Mouse (Mus musculus): Measurements from ENCODE around the gene Dach1.

Gene Dach1

DNA sequence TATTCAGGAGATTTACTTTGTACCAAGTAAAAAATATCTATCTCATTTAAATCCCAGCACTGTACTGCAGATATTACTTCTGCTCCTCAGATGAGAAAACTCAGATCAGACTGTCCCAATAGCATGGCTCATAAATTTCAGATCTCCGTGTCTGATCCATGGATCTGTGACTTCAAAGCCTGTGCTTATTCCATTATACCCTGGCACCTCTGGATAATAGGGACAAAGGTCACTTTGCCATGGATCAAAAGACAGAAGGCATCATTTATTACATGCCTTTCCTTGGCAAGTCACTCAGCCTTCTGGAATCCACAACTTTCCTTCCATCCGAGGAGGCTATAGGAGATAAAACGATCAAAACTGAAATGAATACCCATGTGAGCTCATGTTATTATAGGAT lies 132.4 kb downstream of the Dach1 start:
- no peak for DNase-seq (ENCODE audit: extremely low spot score)

DNA sequence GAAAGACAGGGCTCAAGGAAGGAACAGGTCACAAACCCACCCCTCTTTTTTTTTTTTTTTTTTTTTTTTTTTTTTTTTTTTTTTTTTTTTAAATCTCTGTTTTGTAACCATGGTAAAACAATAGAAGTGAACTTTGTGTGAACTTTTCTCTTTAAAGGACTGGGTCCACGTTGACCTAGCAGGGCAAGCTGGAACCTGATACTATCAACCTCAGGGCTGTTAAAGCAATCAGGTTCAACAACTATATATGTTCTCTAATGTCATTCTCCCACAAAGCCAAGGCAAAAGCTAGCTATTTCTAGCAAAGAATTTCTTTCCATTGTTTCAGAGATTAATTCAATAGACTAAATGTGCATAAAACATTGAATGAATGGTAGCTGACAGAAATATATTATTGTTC lies 134.3 kb downstream of the Dach1 start:
- no peak for DNase-seq (ENCODE audit: extremely low spot score)

DNA sequence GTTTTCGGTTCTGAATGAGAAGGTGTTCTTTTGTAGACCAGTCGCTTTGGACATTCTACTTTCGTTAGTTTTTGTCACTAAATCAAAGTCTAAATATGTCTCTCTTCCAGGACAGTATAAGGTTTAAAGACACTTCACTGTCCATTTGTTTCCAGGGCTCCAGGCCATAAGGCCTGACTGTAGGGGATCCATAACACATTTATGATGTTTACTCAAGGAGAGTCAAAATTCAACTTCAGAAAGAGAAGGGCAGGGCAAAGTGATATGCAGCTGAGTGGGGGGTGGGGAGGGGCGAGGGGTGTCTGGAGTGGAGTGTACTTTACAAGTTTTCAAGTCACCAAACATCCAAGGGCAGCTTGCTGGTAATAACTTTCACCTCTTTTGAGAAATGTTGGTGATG lies 146.0 kb downstream of the Dach1 start:
- no peak for DNase-seq (ENCODE audit: extremely low spot score)

DNA sequence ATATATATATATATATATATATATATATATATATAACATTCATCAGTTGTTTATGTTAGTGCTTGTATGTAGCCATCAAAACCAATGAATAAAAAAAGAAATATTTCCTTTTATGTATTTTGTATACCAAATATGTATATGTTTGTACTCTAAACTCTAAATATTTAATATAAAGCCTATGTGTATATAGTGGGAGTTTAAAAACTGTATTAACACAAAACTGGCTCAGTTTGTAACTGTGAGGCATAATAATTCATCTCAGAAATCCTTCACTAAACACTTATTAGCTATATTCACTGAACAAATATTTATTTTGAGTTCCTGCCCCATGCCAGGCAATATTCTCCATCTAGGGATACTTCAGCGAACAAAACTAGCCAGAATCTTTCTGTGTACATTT lies 155.5 kb downstream of the Dach1 start:
- DNase-seq (ENCODE audit: extremely low spot score), result no peak

DNA sequence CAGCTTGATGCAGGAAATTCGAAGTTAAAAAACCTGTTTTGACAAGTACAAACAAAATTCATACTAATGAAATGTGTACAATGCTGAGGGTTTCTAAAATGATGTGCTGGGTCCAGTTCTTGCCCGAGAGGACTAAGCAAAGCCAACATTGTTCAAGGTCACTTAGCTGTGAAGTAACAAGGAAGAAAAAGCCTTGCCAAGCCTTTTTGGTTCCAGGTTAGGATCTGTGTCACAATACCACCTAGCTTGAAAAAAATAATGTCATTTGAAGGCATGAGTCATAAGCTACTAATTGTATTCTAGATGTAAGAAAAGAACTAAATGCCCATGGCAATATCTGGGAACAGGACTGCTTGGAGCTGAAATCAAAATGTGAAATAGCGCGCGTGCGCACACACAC lies 161.1 kb downstream of the Dach1 start:
- no peak for DNase-seq (ENCODE audit: extremely low spot score)

DNA sequence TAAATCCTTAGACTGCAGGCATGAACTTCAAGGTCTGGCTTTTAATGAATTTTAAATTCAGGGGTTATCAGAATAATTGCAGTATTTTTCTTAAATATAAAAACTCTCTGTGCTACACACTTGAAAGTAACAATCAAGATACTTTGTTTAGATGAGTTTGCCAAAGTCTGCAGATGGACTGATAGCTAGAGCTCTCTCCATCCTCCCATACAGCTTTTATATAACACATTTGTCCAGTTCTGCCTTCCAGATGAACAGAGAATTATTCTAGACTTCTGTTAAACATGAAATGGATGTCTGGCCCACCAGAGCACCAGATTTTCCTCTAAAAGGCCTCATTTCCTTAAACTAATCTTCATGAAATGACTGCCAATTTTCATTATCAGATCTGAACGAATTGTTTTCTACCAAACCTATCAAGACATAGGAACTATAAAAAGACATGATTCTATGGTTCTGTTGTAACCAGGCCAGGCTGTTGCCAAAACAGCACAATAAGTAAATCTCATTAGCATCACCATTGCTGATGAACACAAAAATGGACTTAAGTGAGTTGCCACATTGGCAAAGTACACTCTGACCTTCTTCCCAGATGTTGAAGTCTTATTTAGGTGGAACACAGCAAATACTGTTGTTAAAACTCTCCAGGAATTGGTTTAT lies 167.4 kb downstream of the Dach1 start:
- no peak for DNase-seq (ENCODE audit: extremely low spot score)

DNA sequence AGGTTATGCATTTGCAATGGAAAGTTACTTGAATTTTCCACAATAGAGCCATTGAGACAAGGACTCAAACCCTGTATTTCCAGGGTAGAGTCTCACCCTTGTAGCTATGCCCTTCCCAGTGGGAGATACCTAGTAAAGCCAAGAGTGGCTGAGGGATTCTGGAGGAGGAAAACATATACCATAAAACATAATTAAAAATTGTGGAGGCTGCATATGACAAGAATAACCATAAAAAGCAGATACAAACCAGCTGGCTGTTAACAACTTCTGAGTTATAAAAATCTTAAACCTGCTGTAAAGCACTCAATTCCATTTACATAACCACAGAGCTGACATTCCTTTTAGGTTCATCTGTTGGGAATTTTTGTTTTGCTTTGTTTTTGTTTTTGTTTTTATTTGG lies 171.0 kb downstream of the Dach1 start:
- no peak for DNase-seq (ENCODE audit: extremely low spot score)

DNA sequence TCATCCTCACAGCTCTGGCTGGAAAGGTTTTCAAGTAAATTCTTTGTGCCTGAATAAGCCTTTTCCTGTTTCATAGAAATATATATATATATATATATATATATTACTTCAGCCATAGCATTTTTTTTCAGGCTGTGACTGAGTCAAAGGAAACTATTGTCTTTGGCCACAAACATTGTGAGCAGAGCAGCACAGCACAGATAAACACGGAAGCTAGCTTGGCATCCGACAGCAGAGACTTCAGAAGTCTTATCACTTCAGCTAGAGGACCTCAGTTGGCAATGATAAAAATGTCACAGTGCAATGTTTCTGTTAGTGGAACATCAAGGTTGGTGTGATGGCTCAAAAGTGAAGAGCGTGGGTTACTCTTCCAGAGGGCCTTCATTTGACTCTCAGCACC lies 186.3 kb downstream of the Dach1 start:
- DNase-seq (ENCODE audit: extremely low spot score), result no peak

DNA sequence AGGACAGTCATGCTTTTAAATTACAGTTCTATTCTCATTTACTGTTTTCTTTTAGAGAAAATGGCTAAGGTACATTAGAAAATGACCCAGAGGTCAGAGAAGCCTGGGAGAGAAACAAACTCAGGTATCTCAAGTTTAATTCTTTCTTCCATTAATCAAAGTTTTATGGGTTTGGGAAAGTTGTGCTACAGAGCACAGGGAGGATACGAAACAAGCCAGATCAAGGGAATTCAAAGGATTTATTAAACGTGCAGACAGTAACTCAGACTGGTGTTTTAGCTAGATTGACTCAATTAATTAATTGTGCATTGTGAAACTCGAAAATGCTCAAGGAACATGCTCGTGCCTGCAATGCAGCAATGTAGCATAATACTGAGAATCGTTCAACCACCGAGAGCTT lies 186.9 kb downstream of the Dach1 start:
- no peak for DNase-seq (ENCODE audit: extremely low spot score)

DNA sequence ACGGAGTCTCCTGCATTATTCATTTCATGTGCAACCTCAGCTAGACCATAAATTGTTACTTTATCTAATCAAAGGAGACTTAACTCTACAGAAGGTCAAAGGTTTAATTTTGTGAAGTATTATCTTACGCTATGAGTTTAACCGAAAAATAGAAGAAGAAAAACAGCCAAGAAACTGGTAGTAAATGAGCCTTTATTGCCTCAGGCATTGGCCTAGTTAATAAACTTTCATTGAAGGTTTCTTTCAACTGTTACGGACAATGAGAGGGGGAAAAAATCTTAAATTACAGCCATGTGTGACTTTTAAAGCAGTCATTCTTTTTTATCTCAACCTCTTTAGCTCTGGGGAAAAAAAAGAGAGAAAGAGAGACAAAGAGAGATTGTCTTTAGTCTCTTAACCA lies 188.7 kb downstream of the Dach1 start:
- DNase-seq (ENCODE audit: extremely low spot score), result no peak

DNA sequence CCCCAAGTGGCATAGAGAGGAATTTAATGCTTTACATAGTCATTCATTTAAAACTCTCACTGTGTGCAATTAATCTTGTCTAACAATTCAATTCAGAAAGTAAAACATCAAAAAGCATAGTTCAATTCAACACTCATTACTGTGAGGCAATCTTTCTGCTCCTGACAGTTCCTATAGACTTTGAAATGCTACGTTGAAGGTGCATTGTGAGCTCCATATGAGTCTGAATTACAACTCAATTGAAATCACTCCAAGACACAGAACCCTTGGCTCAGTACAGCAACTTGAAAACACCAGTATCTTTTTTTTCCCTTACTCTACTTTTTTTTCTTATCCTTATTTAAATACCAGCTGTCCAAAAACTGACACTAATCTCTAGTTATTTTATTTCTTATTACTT lies 193.5 kb downstream of the Dach1 start:
- DNase-seq (ENCODE audit: extremely low spot score), result no peak

DNA sequence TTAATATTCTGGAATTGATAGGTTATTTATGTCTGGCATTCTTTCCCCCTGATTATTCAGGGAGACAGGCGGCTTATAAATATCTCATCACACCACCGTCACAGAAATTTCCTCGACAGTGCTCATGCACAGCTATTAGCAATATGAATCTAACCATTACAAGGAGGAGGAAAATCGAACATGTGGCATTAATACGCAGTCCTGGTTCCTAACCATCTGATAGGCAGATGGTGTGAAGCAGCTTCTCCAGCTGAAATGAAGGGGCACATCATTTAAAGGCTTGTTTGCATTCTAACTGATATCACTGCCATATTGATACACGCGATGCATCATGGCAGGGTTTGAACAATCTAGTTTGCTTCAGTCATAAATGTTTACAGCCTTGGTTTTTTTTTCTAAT lies 194.1 kb downstream of the Dach1 start:
- DNase-seq (ENCODE audit: extremely low spot score), result no peak

DNA sequence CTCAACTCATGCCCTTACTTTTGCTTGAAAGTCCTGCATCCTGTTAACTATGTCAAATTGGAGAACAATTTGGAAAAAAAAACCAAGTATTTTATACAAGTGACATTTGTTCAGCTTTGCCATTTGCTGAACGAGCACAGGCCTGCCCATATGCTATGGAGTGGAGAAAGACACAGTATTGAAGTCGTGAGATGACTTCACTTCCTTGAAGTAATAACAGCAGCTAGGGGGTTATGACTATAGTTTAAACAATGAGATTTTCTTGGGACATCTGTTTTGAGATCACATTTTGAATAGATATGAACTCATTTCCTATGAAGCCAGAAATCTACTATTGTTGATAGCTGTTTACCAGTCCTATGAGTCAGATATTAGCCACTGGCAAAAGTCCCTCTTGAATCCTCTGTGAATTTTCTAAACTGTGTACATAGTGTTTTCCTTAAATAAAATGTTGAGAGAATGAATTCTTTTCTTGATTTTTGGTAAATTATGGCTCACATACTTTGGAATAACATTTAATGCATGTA lies 205.0 kb downstream of the Dach1 start:
- DNase-seq (ENCODE audit: extremely low spot score), result no peak

DNA sequence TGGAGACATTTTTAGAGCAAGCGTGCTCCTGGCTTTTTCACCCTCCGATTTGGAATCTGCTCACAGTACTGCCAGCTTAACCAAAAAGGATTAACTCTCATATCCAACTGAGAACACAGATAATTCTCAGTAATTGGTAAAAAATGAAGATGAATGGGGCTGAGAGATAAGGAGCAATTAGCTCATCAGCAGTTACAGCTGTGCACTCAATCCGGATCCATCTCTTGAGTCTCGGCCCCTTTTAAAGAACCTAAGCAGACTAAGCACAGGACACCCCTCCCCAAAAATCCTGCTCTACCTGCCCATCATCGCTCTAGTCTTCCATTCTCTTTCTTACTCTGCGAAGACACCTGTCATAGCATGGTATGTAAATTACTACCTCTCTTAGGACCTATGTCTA lies 205.9 kb downstream of the Dach1 start:
- DNase-seq (ENCODE audit: extremely low spot score), result no peak

DNA sequence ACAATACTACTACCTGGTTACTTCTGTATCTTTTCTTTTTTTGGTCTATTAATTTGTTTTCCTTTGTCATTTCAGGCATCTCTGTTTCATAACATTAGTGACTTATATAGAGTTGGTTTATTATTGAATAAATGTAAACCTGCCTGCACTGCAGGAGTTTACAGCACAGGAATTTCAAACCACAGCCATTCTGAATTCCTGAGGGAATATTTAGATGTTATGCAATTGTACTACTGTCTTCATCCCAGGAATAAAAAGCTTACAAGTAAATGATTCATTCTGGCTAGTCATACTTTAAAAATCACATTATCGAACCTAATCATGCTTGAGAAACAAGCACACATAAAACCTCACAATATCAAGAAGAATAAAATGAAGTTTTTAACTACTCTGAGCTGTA lies 213.2 kb downstream of the Dach1 start:
- no peak for DNase-seq (ENCODE audit: extremely low spot score)

DNA sequence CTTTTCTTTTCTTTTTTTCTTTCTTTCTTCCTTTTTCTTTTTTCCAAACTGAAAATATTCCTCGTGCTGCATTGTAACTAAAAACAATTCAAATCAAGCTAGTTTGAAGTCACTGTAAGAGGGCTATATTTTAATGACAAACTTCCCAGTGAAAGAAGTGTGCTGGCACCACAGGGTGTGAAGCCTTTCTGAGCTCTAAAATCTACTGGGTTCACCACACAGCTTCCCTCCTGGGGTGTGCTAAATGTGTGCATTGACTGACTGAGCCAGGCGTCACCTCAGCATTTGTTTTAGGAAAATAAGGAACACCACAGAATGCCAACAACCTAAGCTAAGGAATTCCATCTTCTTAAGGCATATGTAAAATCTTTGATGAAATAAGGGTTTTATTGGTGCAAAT lies 224.1 kb downstream of the Dach1 start:
- no peak for DNase-seq (ENCODE audit: extremely low spot score)

DNA sequence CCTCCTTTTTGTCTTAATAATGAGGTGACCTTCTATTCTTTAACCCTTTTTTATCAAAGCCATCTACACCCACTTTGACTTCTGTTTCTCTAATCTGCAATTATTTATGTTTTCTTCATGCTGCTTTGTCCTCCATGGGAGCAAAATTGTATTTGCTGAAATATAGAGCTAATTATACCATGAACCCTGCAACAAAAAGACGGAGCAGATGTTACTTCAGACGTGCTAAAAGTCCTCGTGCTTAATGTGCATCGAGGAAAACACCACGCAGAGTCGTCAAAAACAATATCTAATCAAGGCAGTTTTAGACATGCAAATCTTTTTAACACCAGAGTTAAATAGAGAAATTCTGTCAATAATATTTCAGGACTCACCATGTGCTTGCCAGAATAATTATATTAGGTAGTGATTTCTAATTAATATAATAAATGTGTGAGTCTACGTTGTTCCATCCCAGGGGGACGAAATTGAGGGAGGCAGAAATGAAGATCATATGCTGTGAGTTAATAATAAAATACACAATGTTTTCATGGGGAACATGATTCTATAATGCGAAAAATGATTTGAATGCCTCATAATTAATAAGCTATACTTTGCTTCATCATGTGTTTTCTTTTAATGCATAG lies 224.8 kb downstream of the Dach1 start:
- no peak for DNase-seq (ENCODE audit: extremely low spot score)

DNA sequence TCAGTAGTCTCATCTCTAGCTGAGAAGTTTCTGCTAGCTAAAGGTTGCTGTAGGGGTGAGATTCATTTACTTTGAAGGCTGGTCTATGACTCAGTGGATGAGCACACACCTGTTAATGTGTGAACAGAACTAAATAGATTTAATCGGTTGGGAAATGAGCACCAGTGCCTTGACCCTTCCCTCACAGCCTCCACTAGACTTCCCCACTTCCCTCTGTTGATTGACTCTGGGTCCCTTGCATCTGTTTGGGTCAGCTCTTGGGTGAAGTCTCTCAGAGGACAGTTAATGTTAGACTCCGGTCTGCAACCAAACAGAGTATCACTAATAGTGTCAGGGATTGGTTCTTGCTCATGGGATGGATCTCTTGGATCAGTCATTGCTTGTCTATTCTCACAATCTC lies 227.2 kb downstream of the Dach1 start:
- no peak for DNase-seq (ENCODE audit: extremely low spot score)

DNA sequence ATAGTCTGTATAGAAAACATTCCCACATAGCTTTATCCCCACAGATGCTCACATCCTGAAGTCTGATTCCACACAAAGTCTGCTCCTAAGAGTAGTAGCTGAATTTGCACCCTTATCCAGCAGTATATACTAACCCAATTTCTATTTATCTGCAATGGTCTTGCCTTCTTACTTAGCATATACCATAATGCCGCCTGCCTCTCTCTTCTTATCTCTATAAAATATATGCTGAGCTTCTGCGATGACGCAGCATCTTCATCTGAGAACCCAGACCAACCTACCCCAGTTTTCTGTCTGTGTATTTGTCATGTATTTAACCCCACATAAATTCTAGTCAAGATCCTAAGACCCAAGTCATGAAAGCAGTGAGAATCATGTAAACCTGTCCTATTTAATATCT lies 272.9 kb downstream of the Dach1 start:
- DNase-seq (ENCODE audit: extremely low spot score), result no peak

DNA sequence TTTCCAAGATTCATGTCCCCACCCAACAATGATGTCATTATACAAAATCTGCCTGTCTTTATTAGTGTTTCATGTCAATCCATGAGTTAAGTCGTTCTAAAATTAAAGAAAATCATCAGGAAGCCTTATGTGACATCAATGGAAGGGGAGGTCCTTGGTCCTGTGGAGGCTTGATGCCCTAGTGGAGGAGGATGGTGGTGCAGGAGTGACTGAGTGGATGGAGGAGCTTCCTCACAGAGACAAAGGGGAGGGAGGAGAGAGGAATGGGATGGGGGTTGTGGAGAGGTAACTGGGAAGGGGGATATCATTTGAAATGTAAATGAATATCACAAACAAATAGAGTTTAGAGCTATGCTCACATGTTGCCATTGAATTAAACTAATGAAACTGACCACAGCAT lies 287.6 kb downstream of the Dach1 start:
- no peak for DNase-seq (ENCODE audit: extremely low spot score)

DNA sequence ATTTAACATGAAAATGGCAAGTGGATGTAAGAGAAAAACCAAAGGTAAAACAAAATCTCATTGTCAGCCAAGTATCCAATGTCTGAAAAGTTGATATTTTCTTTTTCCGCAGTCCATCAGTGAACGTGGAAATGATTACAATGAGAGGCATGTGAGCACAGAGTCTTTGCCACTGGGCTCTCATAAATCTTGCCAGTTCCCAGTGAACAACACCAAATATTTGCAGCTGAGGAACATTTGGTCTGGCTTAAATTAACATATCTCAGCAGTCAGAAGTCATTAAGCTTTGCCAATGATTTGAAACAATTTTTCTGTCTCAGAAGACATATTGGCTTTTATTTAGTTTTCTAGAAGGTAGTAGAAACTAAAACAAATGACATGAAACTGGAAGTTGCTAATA lies 298.6 kb downstream of the Dach1 start:
- no peak for DNase-seq (ENCODE audit: extremely low spot score)

DNA sequence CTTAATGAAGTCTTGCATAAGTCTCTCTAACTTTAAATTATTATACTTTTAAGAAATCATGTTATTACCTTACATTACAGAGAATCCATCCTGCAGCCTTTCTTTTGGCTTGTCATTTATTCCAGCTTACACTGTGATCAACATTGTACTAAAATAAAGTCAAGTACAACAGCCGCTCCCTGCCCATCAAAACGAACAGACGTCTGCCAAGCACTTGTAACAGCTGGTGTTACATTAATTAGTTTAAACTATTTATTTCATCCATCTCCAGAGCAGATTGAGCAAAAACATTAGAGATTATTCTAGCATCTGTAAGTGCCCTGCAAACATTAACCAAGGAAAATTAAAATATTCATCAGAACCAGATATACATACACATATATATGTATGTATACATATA lies 311.2 kb downstream of the Dach1 start:
- no peak for DNase-seq (ENCODE audit: extremely low spot score)

DNA sequence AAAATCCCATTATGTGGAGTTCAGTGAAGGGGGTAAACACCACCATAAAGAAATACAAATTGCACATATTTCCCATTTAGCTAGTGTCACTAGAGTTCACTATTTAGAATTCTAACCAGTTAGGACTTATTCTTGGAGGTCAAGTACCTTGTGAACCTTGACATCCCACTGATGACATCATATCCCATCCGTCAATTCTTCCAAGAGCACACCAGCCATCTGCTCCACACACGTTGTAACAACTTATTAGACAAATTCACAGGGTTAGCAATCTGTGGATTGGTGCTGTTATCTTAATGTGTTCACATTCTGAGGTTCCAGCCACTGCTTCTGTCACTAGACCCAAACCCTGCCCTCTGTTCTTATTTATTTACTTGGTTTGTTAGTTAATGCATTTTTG lies 312.3 kb downstream of the Dach1 start:
- no peak for DNase-seq (ENCODE audit: extremely low spot score)

DNA sequence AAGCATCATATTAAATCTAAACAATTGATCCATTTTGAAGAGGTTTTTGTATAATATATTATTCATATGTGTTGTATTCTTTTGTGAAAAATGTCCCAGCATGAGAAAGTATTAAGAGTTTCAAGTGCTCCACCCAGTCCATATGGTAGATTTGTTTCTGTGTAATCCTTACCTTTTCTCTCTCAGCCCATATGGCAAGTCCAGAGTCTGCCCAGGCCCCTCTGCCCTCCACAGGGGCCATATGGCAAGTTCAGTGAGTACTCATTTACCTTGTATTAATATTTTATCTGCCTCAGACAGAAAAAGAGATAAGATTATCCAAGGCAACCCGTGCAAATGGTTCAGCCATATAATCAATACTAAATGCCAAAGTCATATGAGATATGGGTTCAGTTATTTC lies 314.2 kb downstream of the Dach1 start:
- no peak for DNase-seq (ENCODE audit: extremely low spot score)
